Mouse (Mus musculus) right cerebral cortex, postnatal 36 days (tissue): ENCODE data around the gene Wasf3.
"Not testable (repeated sequence)": the region's sequence is repeated elsewhere in the genome, so short reads cannot be mapped to it uniquely, and the experiment has no call there.

Source experiments
- DNase-seq, 2 experiments: peaks; one replicate each; pipeline ENCODE4 v3.0.0; 2022; ENCODE audit warnings: low spot score in 2 of 2, mixed read lengths in 1 of 2

The Wasf3 gene

DNA sequence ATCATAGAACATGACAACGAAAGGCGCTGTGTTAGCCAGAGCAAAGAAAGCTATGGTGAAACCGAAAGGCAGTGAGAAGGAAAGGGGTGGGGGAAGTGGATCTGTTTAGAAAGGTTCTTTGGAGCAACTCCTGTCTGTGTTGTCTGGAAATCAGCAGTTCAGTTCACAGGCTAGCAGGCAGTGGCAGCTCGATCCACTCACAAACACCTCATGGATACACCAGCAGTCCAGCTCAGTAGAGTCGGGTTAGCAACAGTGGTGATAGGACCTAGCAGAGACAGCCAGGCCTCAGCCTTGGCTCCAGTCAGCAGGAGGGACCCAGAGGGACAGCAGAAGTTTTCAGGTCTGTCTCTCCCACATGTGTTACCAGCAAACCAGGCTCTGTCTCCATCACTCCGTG is 16.2 kb downstream of the Wasf3 start:
- not testable (repeated sequence) for DNase-seq

DNA sequence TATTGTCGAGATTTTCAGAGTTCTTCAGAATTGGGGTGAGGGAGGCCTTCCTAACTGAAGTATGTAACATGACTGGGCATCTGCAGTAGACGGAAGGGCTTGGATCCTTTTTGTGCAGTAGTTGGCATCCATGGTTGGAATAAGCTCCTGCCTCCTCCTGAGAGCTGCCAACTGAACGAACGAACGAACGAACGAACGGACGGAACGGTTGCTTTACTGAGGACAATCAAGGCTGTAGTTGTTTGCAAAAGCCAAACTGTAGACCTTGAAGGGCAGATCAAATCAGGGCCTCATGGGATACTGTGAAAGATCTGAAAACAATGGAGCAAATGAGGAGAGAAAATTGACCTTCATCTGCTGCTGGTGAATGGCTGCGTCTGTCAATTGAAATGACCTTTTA is 17.5 kb downstream of the Wasf3 start:
- no peak for DNase-seq

DNA sequence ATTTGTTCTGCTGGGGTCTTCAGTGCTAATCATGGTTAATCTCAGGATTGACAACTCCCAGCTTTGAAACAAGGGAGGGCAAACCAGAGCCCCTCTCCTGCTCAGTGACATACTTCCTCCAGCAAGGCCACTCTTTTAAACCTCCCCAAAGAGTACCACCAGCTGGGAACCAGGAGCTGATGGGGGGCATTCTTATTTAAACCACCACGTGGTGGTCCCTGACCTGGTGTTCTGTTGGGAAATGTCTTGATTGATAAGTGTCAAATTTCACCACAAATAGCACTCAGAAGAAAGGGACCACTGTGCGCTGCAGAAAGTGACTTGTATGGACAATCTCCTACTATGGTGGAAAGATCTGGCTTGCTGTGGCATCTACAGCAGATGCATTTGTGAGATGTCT is 19.1 kb downstream of the Wasf3 start:
- DNase-seq, result no peak

DNA sequence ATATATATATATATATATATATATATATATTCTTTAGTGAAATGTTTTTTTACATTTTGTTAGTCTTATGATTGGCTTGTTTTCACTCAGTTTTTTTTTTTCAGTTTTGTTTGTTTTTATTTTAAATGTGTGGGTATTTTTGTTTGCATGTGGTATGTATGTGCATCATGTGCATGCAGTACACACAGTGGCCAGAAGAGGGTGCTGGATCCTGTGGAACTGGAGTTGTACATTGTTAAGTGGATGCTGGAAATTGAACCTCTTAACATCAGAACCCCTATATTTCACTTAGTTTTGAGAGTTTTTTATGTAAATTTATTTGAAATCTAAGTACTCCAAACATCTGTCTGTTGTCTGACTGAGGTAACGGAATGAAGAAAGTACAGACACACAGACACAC is 21.3 kb downstream of the Wasf3 start:
- DNase-seq, result no peak

DNA sequence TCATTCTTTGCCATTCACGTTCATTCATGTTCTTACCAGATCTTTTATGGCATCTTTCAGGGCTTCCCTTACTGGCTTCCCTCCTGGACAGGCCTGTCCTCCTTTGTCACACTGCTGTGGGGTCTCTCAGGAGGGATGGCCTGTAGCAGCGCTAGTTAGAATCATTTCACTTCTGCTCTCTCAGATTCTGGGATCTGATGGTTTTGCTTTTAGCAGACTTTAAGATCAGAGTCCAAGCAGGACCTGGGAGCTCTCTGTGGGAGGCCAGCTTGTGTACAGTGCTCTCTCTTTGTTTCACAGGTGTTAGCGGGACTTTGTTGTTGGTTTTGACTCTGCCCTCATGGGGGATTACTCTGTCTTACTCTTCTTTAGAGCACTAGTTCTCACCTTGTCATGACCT is 23.0 kb downstream of the Wasf3 start:
- no peak for DNase-seq

DNA sequence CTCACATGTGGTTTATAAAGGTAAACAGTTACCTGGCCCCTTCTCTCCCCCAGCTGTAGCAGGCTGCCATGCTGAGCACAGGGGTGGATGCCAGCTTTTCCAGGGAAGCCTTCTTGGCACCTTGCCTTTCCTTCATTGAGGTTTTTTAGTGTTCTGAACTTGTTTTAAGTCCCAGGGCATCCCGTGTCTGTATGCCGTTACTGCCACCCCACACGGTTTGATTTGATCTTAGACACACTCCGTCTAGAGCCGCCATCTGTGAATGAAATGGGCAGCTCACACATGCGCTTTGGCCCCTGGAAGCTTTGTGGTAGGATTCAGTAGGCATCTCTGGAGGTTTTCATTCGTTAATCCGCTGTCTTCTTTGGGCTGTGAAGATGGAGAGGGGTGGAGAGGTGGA is 23.8 kb downstream of the Wasf3 start:
- DNase-seq, result no peak

DNA sequence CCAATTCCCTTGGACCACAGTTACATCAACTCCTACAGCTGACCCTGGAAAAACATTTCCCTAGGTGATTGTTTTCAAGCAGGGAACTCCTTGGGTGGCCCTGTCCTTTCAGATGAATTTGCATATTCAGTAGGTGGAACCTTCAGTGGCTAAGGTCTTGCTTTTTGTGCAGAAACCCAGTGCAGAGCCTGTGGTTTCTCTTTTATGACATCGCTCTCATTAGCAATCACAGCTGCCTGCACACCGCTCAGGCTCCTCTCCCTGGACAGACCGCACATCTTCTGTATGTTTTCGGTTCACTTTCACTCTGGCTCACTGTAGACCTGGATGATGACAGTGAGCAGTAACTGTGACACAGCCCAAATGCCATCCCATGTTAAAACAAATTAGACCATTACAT is 26.0 kb downstream of the Wasf3 start:
- no peak for DNase-seq

DNA sequence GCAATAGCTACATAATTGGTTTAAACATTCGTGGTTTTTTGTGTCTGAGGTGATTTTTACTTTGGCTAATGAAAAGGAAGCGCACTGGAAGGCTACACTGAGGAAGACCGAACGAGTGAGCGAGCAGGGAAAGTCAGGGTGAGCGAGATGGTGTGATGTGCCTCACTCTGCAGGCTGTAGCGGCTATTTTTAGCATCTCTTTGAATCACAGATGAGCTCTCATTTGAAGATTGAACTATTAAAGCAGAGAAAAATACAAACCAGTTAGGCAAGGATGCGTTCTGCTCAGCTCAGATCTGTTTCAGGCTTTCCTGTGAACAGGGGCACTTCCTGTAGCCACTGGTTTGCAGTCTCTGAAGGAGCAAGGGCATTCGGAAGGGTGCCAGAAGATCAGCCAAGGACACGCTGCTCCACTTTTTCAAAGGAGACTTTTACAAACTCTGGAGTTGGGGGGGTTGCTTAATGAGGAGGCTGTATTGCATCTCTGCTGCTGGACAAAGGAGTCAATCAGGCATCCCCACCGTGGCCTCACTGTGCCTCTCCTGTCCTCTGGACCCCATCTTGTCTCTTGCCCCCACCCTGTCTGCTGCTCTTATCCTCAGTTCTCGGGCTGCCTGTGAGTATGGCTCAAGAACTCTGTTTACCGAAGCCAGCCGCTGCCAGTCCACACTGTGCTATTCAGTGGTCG is 28.1 kb downstream of the Wasf3 start:
- peak; percentile 62 to 71 for DNase-seq

DNA sequence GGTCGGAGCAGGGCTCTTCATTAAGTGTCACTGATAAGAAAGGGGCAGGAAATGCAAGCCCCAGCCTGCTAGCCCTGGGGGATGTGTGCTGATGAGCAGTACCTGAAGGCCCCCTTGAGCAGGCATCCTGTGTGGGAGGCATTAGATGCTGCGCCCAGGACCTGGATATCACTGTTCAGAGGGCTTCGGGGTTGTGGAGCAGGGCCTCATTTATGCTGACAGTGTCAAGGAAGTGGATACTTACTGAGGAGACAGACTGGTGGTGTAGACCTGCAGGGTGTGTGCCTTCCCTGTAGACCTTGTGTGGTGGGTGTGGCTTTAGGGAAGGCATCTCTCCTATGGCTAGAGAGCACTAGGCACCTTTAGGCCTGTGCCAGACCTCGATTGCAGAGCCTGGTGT is 29.8 kb downstream of the Wasf3 start:
- no peak for DNase-seq

DNA sequence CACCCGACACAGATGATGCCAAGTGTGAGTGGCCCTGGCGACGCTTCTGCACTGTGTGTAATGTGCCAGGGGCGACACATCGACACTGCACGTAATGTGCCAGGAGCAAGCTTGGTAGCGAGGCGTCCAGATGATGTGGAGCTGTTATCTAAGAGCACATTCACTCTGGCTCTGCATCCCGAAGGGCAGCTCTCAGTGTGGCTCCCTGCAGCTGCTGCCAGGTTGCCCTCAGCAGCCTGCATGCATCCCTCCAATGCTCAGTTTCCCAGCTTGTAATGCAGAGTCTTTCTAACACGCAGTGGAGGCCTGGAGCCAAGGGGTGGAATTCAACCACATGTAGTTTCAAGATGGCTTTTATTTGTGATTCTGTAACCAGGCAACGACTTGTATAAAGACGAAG is 30.4 kb downstream of the Wasf3 start:
- DNase-seq, result peak in 1 of 2 experiments; percentile 40

DNA sequence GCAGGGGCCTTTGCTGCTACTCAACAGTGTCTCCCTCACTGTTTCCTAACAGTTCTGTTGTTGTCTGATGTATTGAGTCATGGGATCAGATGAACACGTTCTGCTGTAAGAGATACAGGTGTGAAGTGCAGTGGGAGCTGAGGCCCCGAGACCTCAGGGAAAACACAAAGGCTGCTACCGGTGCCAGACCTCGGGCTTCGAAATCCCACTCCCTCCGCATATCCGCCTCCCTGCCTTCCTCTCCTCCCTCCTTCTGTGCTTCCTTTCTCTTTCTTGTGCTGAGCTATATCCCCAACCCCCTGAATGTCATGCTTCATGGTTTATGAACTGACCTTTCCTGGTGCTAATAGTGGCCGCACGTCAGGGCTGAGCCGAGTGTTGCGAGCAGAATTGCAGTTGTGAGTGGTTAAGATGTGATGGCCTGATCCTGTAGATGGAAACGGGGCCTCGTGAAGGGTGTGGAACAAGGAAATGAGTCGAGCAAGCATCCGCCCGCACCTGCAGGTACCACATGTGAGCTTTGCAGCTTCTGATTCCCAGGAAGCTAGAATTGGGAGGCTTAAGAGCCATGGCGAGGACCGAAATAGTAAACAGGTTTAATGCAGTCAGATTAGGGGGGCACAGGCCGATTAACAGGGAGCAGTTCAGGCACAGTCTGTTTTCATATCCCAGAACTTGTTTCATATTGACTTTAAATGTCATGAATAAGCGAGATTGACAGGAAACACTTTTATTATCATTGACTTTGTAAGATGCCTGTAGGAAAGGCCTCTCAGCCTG is 31.7 kb downstream of the Wasf3 start:
- peak in 1 of 2 experiments; percentile 24 for DNase-seq

DNA sequence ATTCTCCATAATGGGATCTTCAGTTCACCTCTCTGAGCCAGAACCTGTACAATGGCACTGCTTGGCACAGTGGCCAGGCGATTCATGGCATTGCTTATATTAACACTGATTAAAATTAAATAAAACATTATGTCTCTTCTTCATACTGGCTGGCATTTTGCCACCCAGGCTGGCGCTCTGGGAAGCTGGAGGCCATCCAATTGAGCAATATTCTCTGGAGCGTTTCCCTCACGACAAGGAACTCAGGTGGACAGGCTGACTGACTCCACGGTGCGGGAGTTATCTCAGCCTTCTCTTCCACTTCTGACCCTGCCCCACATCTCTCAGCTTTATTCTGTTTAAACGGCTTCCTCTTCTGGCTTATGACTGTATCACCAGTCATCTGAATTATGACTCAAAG is 33.3 kb downstream of the Wasf3 start:
- DNase-seq, result no peak

DNA sequence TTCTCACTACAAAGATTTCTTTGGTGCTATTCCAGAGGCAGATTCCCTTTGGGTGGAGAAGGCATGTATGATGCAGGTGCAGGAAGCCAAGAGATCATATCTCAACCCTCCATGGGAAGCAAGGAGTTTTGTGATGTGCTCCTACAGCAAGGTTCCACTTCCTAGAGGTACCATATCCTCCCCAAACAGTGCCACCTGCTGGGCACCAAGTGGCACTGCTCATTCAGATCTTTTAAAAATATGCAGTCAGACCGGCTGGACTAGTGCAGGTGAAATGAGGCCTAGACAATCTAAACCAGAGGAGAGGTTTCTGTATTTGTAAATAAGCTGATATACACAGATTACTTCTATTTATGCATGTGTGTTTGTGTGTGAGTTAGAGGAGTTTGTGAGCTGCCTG is 35.3 kb downstream of the Wasf3 start:
- no peak for DNase-seq

DNA sequence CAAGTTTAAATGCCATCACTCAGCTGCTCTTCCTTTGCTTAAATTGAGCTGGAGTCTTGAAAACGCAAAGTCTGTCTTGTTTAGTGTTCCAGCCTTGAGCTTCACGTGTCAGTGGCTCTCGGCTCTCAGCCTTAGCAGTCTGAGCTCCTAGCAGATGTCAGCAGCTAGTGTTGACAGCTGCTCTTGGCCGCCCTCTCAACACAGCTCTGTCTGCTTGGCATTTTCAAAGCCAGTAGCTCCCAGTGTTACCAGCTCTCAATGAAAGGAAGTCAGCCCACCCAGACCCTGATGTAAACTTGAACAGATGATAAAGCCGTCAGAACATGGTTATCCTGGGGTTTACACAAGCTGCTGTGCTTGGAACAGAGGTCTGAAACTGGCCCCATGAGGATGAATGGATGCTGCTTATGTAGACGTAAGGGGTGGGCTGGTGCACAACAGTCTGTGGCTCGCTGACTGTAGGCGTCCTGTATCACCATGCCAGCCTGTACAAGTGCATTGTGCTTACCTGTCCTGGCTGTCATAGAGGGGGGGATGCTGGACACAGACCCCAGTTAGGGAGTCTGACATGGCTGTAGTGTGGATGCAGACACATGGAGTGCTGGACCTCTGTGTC is 40.0 kb downstream of the Wasf3 start:
- peak; percentile 53 to 72 for DNase-seq

DNA sequence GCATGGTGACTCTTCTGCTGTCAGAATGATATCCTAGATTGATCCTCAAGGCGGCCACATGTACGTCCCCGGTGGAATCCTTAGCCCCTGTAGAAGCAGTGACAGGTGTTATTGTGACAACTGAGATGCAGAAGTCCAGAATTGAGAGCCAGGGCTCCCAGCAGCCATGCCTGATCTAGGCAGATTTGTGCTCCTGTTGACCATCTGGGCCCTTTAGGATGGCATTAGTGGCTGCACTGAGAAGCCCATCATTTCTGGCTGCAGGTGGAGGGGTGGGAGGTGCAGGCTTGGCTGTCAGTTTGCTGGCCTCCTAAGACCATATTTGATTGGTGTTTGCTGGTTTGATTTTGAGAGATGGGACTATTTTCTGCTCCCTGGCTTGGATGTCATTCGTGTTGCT is 40.9 kb downstream of the Wasf3 start:
- no peak for DNase-seq

DNA sequence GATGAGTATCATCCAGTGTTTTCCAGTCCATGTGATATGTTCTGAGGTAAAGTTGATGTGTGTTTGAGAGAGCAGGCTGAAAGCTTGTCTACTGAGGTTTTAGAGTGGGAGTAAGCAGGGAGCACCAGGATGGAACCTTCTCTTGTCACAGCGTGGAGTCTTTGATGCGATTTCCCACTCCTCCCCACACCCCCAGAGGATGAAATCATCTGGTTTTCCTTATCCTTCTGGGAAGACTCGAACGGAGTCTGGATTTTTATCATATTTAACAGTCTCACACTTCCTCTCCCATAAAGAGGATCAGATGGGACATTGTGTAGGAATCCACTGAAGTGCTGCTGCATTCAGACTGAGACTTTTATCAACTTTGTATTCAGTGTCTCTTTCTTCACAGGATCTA is 43.3 kb downstream of the Wasf3 start:
- DNase-seq, result no peak

DNA sequence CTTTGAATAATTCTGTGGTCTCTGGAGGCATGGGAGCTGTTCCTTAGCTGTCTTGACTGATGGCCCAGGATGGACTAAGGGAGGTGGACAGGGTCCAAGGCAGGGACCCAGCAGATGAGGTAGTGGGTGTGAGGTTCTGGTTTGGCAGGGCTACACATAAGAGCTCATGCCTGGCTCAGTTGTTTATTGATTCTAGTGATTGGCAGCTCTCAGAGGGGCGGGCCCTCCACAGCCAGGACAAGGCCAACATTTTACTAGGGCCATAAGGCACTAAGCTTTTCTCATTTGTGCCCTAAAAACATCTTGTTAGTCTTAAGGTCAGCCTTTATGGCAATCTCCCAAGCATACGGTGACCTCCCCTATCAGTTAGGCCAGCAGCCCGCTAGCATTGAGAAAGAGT is 47.0 kb downstream of the Wasf3 start:
- DNase-seq, result no peak

DNA sequence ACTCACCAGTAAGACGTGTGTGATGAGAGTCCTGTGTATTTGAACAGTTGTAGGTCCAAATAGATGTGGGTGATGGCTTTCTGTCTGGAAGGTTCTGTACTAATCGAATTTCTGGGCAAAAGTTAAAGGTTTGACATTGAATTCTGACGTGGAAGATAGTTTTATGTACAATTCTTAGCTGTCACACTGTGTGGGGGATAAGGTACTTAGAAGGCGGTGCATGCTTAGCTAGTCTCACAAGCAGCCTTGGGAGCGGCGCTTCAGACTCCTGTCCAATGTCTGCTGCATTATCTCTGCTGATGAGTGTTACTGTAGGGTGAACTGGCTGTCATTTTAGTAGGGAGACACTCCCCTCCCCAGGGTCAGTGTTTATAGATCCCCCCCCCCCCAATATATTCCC is 47.7 kb downstream of the Wasf3 start:
- no peak for DNase-seq

DNA sequence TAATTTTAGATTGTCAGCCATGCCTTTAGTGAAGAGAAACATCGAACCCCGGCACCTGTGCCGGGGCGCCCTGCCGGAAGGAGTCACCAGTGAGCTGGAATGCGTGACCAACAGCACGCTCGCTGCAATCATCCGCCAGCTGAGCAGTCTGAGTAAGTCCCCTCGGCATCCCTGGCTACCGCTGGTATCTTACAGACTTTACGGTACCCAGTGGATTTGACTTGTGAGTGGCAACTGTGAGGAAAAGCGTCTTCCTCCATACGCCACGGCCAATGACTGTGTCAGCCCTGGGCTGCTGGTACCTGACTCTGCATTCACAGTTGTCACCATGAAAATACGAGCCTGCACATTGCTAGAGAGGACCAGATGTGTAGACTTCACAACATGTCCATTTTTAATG is 50.5 kb downstream of the Wasf3 start:
- no peak for DNase-seq

DNA sequence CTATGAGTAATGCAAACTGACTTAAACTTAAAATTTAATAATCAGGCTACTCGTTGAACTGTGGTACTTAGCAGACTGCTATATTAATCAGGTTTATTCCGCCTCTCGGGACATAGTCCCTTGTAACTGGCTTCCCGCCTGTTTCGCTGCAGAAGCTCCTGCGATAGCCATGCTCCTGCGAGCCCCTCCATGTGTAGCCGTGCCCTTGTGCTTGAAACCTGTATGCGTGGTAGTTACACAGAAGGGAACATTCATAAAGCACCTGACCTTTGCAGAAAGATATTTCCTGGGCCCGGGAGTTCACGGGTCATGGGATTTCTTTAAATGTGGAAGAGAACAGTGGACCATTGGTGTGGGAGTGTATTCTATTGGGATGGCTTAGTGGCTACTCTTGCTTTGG is 52.0 kb downstream of the Wasf3 start:
- DNase-seq, result no peak

DNA sequence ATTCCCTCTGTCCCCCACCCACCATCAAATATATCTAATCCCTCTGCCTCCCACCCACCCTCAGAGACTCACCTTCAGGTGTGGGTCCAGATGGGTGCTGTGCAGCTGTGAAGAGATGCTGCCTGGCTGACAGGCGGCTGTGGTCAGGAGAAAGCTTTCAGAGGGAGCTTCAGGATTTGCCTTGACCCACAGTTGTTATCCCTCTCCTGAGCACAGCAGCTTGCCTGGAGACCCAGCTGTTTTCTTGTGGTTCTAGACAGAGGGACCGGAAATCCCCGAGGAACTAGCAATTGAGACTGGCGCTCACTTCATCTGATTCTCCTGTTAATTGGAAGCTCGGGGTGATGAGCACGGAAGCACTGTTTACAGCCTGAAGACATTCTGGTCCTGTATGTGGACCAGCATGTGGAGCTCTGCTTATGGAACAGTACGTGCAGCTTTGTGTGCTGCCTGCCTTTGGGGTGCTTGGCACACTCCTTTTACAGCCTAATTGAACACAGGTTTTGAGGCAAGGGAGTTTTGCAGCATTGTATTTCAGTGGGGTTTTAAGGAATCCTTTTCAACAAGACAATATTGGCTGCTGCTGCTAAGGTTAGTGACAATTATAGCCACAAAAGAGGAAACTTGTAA is 54.5 kb downstream of the Wasf3 start:
- DNase-seq, result no peak

DNA sequence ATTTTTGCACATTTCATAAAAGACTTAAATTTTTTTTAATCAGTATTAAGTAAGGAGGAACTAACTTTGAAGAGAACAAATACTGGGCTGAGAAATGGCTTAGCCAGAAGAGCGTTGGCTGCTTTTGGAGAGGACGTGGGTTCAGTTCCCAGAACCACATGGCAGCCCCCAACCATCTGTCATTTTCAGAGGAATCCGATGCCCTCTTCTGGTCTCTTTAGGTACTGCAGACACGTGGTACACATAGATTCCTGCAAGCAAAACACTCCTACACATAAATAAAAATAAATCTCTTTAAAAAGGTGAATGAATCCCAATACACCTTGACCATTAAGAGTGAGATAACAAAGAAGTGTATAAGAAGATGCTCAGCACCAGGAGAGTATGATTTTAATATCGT is 55.5 kb downstream of the Wasf3 start:
- DNase-seq, result no peak

DNA sequence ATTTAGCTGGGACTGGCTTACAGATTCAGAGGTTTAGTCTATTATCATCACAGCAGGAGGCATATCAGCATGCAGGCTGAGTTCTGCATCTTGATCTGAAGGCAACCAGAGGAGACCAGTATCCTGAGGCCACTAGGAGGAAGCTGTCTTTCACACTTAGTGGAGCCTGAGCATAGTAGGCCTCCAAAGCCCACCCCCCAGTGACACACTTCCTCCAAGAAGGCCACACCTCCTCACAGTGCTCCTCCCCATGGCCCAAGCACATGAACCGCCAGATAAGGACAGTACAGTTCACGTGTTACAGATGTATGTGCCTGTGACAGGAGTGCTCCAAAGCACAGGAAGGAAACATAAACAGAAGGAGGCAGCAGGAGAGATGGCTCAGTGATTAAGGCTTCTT is 58.0 kb downstream of the Wasf3 start:
- DNase-seq, result no peak
